Comparison of ENCODE assay signal across 8 mouse cellular contexts in genomic region chr12:98737801-98738350, GRCm38 (mm10). TPM values are rescaled to one million over a fixed set of nuclear protein-coding genes. Genes with fewer than 3 reads are reported as not detected.
DNase-seq lines count a peak whose midpoint lies in the region; ATAC-seq and TF ChIP-seq lines count a peak whose summit lies in the region.

No protein-coding gene starts in this region.

- H3K36me3 ChIP-seq in erythroblast, embryonic 14.5 days (ENCODE audit: control insufficient read depth): no peaks in the 10 kb centered on the region
- H3K36me3 ChIP-seq in hindbrain, embryonic 10.5 days: no peaks in the 10 kb centered on the region
- no peaks in the 10 kb centered on the region for H3K36me3 ChIP-seq in liver, postnatal 0 days (replicated peaks; ENCODE audit: insufficient read depth, low read length)

- H3K4me2 ChIP-seq in liver, postnatal 0 days (ENCODE audit: low read depth, low read length): peak overlapping the region; percentile 75

- ATAC-seq in erythroblast, adult 5-6 weeks (replicated peaks; ENCODE audit: low FRiP score, poor library complexity, severe bottlenecking): no peak
- ATAC-seq in liver, postnatal 0 days: no peak

- H3K9me3 ChIP-seq in erythroblast, embryonic 14.5 days (ENCODE audit: control insufficient read depth, low read length): peaks cover 7% of the 10 kb centered on the region; the same call in 1 of the 2 replicates
- no peaks in the 10 kb centered on the region for H3K9me3 ChIP-seq in hindbrain, embryonic 10.5 days
- no peaks in the 10 kb centered on the region for H3K9me3 ChIP-seq in liver, postnatal 0 days (ENCODE audit: low read length)

- peaks cover 26% of the 10 kb centered on the region for H3K4me1 ChIP-seq in erythroblast, embryonic 14.5 days (ENCODE audit: control insufficient read depth)
- H3K4me1 ChIP-seq in cortical plate, adult 2 months (ENCODE audit: control insufficient read depth, insufficient read depth, low read length): peaks cover 3% of the 10 kb centered on the region
- peaks cover 39% of the 10 kb centered on the region for H3K4me1 ChIP-seq in hindbrain, embryonic 10.5 days (replicated peaks)
- H3K4me1 ChIP-seq in liver, postnatal 0 days (ENCODE audit: insufficient read depth): peaks cover 24% of the 10 kb centered on the region

- no peak for TF ChIP-seq EP300 in liver, postnatal 0 days (IDR thresholded peaks at IDR 0.05; ENCODE audit: low read depth)

- 7% methylated on average over 7 of the region's 7 CpGs for WGBS in hindbrain, embryonic 10.5 days
- 15% methylated on average over 7 of the region's 7 CpGs for WGBS in liver, postnatal 0 days (ENCODE audit: insufficient replicate concordance)

- H3K9ac ChIP-seq in liver, postnatal 0 days (replicated peaks): peak overlapping the region; percentile 78; the same call in 1 of the 2 replicates

- peaks cover 76% of the 10 kb centered on the region for H3K27me3 ChIP-seq in erythroblast, embryonic 14.5 days (ENCODE audit: control insufficient read depth)
- H3K27me3 ChIP-seq in hindbrain, embryonic 10.5 days (ENCODE audit: insufficient read depth, poor library complexity, severe bottlenecking): peaks cover 34% of the 10 kb centered on the region
- H3K27me3 ChIP-seq in liver, postnatal 0 days (ENCODE audit: insufficient read depth, low read length): peaks cover 28% of the 10 kb centered on the region

- no peak for TF ChIP-seq CTCF in cortical plate, adult 2 months (IDR thresholded peaks at IDR 0.05; ENCODE audit: extremely low read depth, insufficient read depth, low read length)
- no peak for TF ChIP-seq CTCF in liver, postnatal 0 days (IDR thresholded peaks at IDR 0.05; ENCODE audit: low read depth)

- H3K4me3 ChIP-seq in erythroblast, embryonic 14.5 days (replicated peaks): peak overlapping the region; percentile 51
- H3K4me3 ChIP-seq in cortical plate, adult 2 months (ENCODE audit: insufficient read depth, low read length): peak overlapping the region; percentile 52
- peak overlapping the region; percentile 85 for H3K4me3 ChIP-seq in hindbrain, embryonic 10.5 days
- H3K4me3 ChIP-seq in liver, postnatal 0 days (ENCODE audit: low read depth, low read length): peak overlapping the region; percentile 62

- no peak for TF ChIP-seq POLR2A in cortical plate, adult 2 months (IDR thresholded peaks at IDR 0.05; ENCODE audit: extremely low read depth, insufficient read depth, low read length)

- intact Hi-C loops in left cerebral cortex, postnatal 25 days (cut with DNase I): no loop called here

- DNase-seq in hindbrain, embryonic 10.5 days (ENCODE audit: low spot score): peak; percentile 35
- DNase-seq in liver, postnatal 0 days: no peak
- DNase-seq in testis, postnatal 10 days (ENCODE audit: low spot score): peak; percentile 41
- no peak for DNase-seq in left cerebral cortex, postnatal 25 days (ENCODE audit: low spot score in 2 of 2)
- no peak for DNase-seq in layer of hippocampus, postnatal 25 days (ENCODE audit: extremely low spot score in 1 of 2, low spot score in 1 of 2)

- H3K27ac ChIP-seq in cortical plate, adult 2 months (ENCODE audit: insufficient read depth, low read length): peak overlapping the region; percentile 91; the same call in 1 of the 2 replicates
- H3K27ac ChIP-seq in hindbrain, embryonic 10.5 days: peak overlapping the region; percentile 93
- H3K27ac ChIP-seq in liver, postnatal 0 days (ENCODE audit: low read depth): no peak overlapping the region; the same call in 1 of the 2 replicates

RNA-seq across cellular contexts. Expression of gene Ptpn21, which starts 0.7 kb away (rescaled TPM):
- polyA plus RNA-seq in erythroblast, embryonic 14.5 days (2012): not detected in 2 replicates
- total RNA-seq in erythroblast, adult 5-6 weeks (2015; ENCODE audit: low replicate concordance): 0.21 and 0.58 TPM in 2 replicates
- 0.70 and 2.2 TPM in 2 replicates for total RNA-seq in erythroblast, adult 5-6 weeks (2017; ENCODE audit: low replicate concordance)
- 8.5 and 10.6 TPM in 2 replicates for polyA plus RNA-seq in cortical plate, adult 2 months (2012; rRNA removed)
- 5.3 and 6.1 TPM in 2 replicates for polyA plus RNA-seq in hindbrain, embryonic 10.5 days (2016; fragmentation: Nextera tagmentation; extraction: Ambion mirVana)
- polyA plus RNA-seq in liver, postnatal 0 days (2015; fragmentation: Nextera tagmentation; extraction: Ambion mirVana): 4.0 and 4.1 TPM in 2 replicates
- total RNA-seq in left cerebral cortex, postnatal 25 days (2021): 1 to 10 TPM; 8.3 to 9.6 TPM
- 1 to 10 TPM; 7.8 to 7.9 TPM for total RNA-seq in layer of hippocampus, postnatal 25 days (2021)

RNA-seq across cellular contexts. Expression of gene Zc3h14, which starts 8.9 kb away (rescaled TPM):
- polyA plus RNA-seq in erythroblast, embryonic 14.5 days (2012): 0.36 and 0.65 TPM in 2 replicates
- total RNA-seq in erythroblast, adult 5-6 weeks (2015; ENCODE audit: low replicate concordance): 50.4 and 53.4 TPM in 2 replicates
- total RNA-seq in erythroblast, adult 5-6 weeks (2017; ENCODE audit: low replicate concordance): 38.3 and 39.4 TPM in 2 replicates
- 119 TPM in 2 replicates for polyA plus RNA-seq in cortical plate, adult 2 months (2012; rRNA removed)
- polyA plus RNA-seq in hindbrain, embryonic 10.5 days (2016; fragmentation: Nextera tagmentation; extraction: Ambion mirVana): 119 and 133 TPM in 2 replicates
- 28.8 and 29.2 TPM in 2 replicates for polyA plus RNA-seq in liver, postnatal 0 days (2015; fragmentation: Nextera tagmentation; extraction: Ambion mirVana)
- total RNA-seq in left cerebral cortex, postnatal 25 days (2021): 10 to 100 TPM; 93.1 to 97.3 TPM
- 100 to 1,000 TPM in 1 of 2 experiments, 10 to 100 TPM in 1; 86.0 to 101 TPM for total RNA-seq in layer of hippocampus, postnatal 25 days (2021)

Comparison
In these comparisons a context has a peak if more than half of its experiments do, and no peak if none do; other contexts are left out.
1. DNase-seq: peak in hindbrain, embryonic 10.5 days (single experiment) and testis, postnatal 10 days (single experiment); none in liver, postnatal 0 days (single experiment), left cerebral cortex, postnatal 25 days (0 of 2) and layer of hippocampus, postnatal 25 days (0 of 2).
2. RNA of gene Zc3h14, which starts 8.9 kb away (polyA plus RNA-seq): 119 TPM in cortical plate, adult 2 months, 119 to 133 TPM in hindbrain, embryonic 10.5 days and 28.8 to 29.2 TPM in liver, postnatal 0 days; 0.36 to 0.65 TPM in erythroblast, embryonic 14.5 days; every median in the first group is over 10 times any median in the second.
3. Peak in every context shown above with its lines, with median percentiles within 50 percentile points of each other: H3K4me3 ChIP-seq.